Mouse (Mus musculus) lung, postnatal 0 days (tissue): ENCODE measurements around the gene Ifit2.

Source experiments
- CTCF ChIP-seq: IDR thresholded peaks from 2 replicates; pipeline ENCODE4 v1.5.1; 2016; ENCODE audit warnings: antibody characterized with exemption, mild to moderate bottlenecking
- EP300 ChIP-seq: IDR thresholded peaks from 2 replicates; pipeline ENCODE4 v1.6.1; 2016; ENCODE audit warnings: antibody characterized with exemption, mild to moderate bottlenecking, control low read depth

DNA sequence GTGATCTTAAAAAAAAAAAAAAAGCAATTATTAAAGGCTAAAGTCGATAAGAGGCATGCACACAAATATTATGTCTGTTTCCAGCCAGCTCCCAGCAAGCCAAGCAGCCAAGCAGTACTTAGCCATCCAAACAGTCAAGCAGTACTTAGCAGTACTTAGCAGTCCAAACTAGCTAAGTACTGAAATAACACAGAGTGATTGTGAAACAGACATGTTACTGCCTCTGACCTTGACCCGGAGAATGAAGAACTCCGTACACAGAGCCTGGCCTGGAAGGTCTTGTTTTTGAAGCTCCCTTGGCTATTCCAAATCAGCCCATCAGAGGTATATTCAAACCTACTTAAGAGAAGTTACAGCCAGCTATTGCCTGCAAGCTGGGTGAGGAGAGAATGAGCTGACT, 33.3 kb upstream of the Ifit2 start:
- TF ChIP-seq CTCF (no peak), EP300 (peak; percentile 28; the same call in 1 of the 2 replicates)
